Mouse (Mus musculus) kidney, embryonic 16.5 days (tissue): ENCODE data around the gene Adgrl2. TPM values are rescaled to one million over a fixed set of nuclear protein-coding genes. Genes with fewer than 3 reads are reported as not detected.
A peak's percentile ranks its signal among the peaks of the same experiment; 100 is the strongest.

Experiments used
- ATAC-seq: fragments of 200-750 bp; cut with Nextera tagmentation; 2 replicates; pipeline ENCODE4 v1.8.0; 2017; ENCODE audit warnings: moderate TSS enrichment; ENCODE audit not compliant: low FRiP score, low TSS enrichment
- H3K27ac ChIP-seq: fragments of 300-500 bp; sonication (generic); 2 replicates; pipeline ENCODE4 v1.5.1; 2014; ENCODE audit warnings: low read length
- H3K27me3 ChIP-seq: fragments of 300-500 bp; sonication (generic); 2 replicates; pipeline ENCODE4 v1.6.1; 2014; ENCODE audit warnings: low read length, control low read depth, mixed read lengths; ENCODE audit not compliant: insufficient read depth
- H3K36me3 ChIP-seq: fragments of 300-500 bp; sonication (generic); 2 replicates; pipeline ENCODE4 v1.6.1; 2014; ENCODE audit warnings: low read length, control low read depth, mixed read lengths; ENCODE audit not compliant: insufficient read depth
- H3K4me1 ChIP-seq: fragments of 300-500 bp; sonication (generic); 2 replicates; pipeline ENCODE4 v1.6.1; 2014; ENCODE audit warnings: low read length, control low read depth, mixed read lengths; ENCODE audit not compliant: insufficient read depth
- H3K4me2 ChIP-seq: fragments of 300-500 bp; sonication (generic); replicated peaks from 2 replicates; pipeline ENCODE4 v1.6.1; 2014; ENCODE audit warnings: low read depth, low read length
- H3K4me3 ChIP-seq: fragments of 300-500 bp; sonication (generic); 2 replicates; pipeline ENCODE4 v1.5.1; 2014; ENCODE audit warnings: mild to moderate bottlenecking, low read length
- H3K9ac ChIP-seq: fragments of 300-500 bp; sonication (generic); replicated peaks from 2 replicates; pipeline ENCODE4 v1.6.1; 2014; ENCODE audit warnings: low read length
- H3K9me3 ChIP-seq: fragments of 300-500 bp; sonication (generic); 2 replicates; pipeline ENCODE4 v1.6.1; 2016; ENCODE audit warnings: low read length, control low read depth
- WGBS: fragments of 180-500 bp; shearing (Covaris S2); extraction: QIAGEN DNeasy Blood & Tissue Kit; methylation state at CpG from one replicate; pipeline ENCODE4 v1.1.7; 2014; 5-methylcytosine and 5-hydroxymethylcytosine counted together
- polyA plus RNA-seq: library from polyadenylated mRNA; unstranded; fragments of >200 nt; fragmentation: Nextera tagmentation; extraction: Ambion mirVana; gene quantifications from 2 replicates; pipeline ENCODE4 v1.2.1, GENCODE M21; 2015

The Adgrl2 gene
- polyA plus RNA-seq, 1 experiment from 2014 or later = 49.9 TPM

DNA sequence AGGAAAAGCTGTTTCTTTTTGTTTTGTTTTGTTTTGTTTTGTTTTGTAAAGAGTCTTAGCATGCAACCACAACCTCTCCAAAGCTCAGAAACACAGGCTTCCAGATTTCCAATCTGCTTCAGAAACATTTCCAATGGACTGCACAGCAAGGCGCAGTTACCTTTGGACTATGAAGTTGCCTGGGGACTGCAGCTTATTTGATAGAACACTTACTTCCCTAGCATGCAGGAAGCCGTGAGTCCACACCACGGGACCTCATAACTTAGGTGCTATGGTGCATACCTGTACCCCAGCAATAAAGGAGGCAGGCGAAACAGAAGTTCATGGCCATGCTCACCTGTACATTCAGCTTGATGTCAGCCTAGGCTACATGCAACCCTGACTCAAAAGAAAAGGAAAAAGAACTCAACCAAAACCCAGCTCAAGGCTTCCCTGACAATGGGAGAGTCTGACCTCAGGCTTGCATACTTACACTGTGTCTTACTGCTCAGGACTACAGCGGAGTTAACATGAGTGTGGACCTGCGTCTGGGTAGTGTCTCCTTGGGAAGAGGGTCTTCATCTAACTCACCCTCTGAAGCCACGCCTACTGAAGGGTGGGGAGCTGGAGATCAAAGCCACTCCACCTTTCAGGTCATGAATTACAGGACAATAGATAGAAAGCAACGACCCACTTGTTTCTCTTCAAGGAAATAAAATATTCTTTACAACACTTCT is 91.7 kb downstream of the Adgrl2 start:
- Histone ChIP-seq H3K9me3 (no peaks in the 10 kb centered on the region), H3K4me1 (peaks cover 50% of the 10 kb centered on the region), H3K36me3 (no peaks in the 10 kb centered on the region), H3K27me3 (no peaks in the 10 kb centered on the region), H3K4me2 (no peak overlapping the region), H3K27ac (0 out of 2 replicates have a peak overlapping the region, but pooled peaks have one; percentile 36), H3K9ac (no peak overlapping the region), H3K4me3 (no peak overlapping the region)
- whole genome bisulfite sequencing = 51% methylated on average over 8 of the region's 8 CpGs
- ATAC-seq = peak; percentile 36; the same call in 1 of the 2 replicates

DNA sequence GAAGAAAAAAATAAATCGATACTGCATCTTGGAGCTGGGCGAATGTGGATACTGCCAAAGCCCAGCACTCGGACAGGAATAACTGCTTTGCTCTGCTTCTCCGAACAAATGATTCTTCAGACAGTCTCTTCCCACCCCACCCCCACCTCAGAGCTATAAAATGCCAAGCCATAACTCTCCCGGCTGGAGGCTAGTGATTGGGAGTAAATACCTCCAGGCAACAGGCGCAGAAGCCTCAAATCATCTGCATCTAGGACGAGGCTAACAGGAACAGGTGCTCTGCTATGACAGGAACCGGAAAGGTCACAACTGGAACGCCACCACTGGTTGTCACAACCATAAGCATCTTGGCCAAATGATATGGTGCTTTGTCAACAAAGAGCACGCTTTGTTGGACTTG is 94.1 kb downstream of the Adgrl2 start:
- Histone ChIP-seq H3K36me3 (no peaks in the 10 kb centered on the region), H3K27me3 (no peaks in the 10 kb centered on the region), H3K4me1 (peaks cover 50% of the 10 kb centered on the region), H3K4me2 (no peak overlapping the region), H3K9ac (no peak overlapping the region), H3K4me3 (no peak overlapping the region), H3K9me3 (no peaks in the 10 kb centered on the region), H3K27ac (no peak overlapping the region)
- 36% methylated on average over 10 of the region's 10 CpGs for WGBS
- no peak for ATAC-seq

DNA sequence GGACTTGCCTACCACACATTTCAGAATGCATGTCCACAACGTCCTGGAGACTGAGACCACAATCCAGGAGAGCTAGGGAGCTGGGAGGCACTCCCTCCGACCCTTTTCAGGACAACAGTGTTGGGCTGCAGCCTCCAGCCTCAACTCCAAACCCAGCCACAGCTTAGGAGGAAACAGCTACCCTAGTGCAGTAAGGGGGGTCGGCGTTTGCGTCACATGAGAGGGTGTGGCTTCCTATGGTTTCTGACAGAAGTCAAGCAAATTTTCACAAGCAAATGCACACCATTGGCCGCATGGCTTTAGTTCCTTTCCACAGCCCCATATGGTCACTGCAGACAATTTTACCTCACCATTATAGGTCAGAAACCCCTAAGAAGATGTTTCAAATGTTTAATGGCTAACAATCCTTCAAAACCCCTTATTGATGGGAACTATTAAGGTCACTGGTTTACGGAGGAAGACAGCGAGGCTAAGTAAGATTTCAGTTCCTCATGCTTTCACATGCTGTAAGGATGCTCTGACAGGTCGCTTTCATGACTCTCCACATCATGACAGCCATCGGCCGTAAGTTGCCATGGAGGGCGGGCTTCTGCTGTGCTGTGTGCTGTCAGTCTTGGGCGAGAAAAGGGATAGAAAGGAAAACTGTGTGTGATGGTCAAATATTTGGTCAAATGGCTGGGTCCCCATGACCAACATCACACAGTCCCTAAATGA is 94.8 kb downstream of the Adgrl2 start:
- Histone ChIP-seq H3K4me2 (no peak overlapping the region), H3K9ac (no peak overlapping the region), H3K36me3 (no peaks in the 10 kb centered on the region), H3K4me1 (peaks cover 44% of the 10 kb centered on the region), H3K9me3 (no peaks in the 10 kb centered on the region), H3K27me3 (no peaks in the 10 kb centered on the region), H3K27ac (no peak overlapping the region), H3K4me3 (no peak overlapping the region)
- no peak for ATAC-seq
- 72% methylated on average over 13 of the region's 13 CpGs for WGBS

DNA sequence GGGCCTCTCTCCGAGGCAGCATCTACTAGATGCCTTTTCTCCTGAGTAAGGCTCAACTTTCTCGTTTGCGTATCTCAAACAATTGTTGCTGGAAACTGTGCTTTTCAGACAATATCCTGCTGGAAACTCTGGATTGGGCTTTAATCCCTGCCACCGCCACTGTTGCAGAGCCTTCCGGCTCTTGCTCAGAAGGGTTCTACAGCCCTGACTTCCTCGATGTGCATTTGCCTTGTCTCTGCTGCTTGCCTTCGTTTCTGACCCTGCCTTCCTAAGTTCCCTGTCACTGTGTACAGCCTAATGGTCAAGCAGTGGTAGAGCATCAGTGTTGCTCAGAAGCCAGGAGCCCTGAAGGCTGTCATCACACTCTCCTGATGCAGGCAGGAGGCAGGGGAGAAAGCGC is 95.5 kb downstream of the Adgrl2 start:
- H3K9me3 ChIP-seq = no peaks in the 10 kb centered on the region
- WGBS = 83% methylated on average over 8 of the region's 8 CpGs
- H3K27me3 ChIP-seq = no peaks in the 10 kb centered on the region
- no peak overlapping the region for H3K4me2 ChIP-seq
- ATAC-seq = no peak
- no peak overlapping the region for H3K9ac ChIP-seq
- H3K4me1 ChIP-seq = peaks cover 37% of the 10 kb centered on the region
- H3K36me3 ChIP-seq = peaks cover 4% of the 10 kb centered on the region; the same call in 1 of the 2 replicates
- no peak overlapping the region for H3K27ac ChIP-seq
- no peak overlapping the region for H3K4me3 ChIP-seq

DNA sequence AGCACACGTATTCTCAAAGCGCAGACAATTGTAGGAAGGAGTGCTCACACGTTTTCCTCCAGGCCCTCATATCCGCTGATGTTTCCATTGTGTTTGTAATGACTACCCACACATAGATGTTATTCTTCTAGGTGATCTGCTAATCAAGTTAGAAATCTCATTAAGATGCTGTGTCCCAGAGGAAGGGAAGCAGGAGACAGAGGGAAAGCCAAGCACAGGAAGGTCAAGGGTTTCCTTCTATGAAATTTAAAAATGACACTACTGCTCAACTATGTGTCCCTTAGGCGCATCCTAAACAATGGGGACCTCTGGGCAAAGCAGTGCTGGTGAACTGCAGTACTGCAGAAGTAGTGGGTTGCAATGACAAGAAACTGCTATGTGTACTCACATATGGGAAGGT is 102.5 kb downstream of the Adgrl2 start:
- Histone ChIP-seq H3K36me3 (peaks cover 17% of the 10 kb centered on the region; the same call in 1 of the 2 replicates), H3K4me2 (no peak overlapping the region), H3K27ac (no peak overlapping the region), H3K9ac (no peak overlapping the region), H3K9me3 (no peaks in the 10 kb centered on the region), H3K4me1 (peaks cover 13% of the 10 kb centered on the region), H3K4me3 (no peak overlapping the region), H3K27me3 (no peaks in the 10 kb centered on the region)
- WGBS = 80% methylated on average over 5 of the region's 5 CpGs
- peak; percentile 43 for ATAC-seq

DNA sequence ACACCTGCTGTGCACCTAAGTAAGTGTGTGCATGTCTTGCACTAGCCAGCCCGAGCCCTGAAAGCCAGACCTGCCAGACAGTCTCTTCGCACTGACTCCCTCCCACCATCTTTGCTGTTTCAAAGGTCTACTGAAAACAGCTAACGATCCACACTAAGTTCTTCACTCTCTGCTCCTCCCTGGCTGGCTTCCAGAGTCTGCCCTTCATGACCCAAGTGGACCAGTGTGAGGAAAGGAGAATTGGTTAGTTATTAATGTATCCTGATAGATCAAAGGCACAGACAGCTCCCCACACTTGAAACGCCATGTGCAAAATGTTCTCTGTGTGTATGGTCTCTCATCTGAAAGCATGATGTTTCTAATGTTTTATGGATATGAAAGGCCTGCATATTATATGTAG is 103.4 kb downstream of the Adgrl2 start:
- no peak overlapping the region for H3K9ac ChIP-seq
- H3K27me3 ChIP-seq = no peaks in the 10 kb centered on the region
- peaks cover 17% of the 10 kb centered on the region; the same call in 1 of the 2 replicates for H3K36me3 ChIP-seq
- peak overlapping the region; percentile 14; the same call in 1 of the 2 replicates for H3K27ac ChIP-seq
- peaks cover 13% of the 10 kb centered on the region for H3K4me1 ChIP-seq
- ATAC-seq = peak; percentile 72
- 74% methylated on average over 4 of the region's 4 CpGs for WGBS
- H3K4me3 ChIP-seq = no peak overlapping the region
- no peaks in the 10 kb centered on the region for H3K9me3 ChIP-seq
- no peak overlapping the region for H3K4me2 ChIP-seq

DNA sequence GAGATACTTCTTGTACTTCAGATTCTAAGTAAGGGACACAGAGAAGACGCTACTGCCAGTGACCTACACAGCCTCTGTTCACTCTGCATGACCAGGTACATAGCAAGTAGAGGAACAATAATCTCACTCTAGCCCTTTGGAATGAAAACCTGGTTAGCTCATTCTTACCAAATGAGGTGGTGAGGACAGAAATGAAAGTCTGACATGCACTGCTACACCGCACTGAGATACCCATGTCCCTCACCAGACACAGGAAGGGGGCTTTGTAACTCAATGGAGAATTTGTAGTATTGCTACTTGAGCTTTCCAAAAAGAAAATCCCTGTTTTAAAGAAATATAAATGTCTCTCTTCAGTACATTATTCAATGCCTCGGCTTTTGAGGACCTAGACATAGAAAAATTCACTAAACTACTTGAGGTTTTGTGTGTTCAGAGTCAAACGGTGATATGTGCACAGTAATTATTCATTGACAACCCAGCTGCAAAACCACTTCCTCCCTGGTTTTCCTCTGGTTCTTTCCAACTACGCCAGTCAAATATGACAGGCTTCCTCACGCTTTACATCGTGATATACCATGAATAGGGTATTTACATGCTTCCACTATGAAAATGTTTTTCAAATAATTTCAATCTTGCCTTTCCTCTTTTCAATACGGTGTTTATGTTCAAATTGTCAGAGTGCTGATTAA is 104.2 kb downstream of the Adgrl2 start:
- WGBS = 72% methylated on average over 8 of the region's 8 CpGs
- Histone ChIP-seq H3K4me3 (no peak overlapping the region), H3K27me3 (no peaks in the 10 kb centered on the region), H3K36me3 (peaks cover 17% of the 10 kb centered on the region; the same call in 1 of the 2 replicates), H3K9ac (no peak overlapping the region), H3K9me3 (no peaks in the 10 kb centered on the region), H3K4me1 (peaks cover 13% of the 10 kb centered on the region), H3K27ac (no peak overlapping the region), H3K4me2 (no peak overlapping the region)
- ATAC-seq = no peak

DNA sequence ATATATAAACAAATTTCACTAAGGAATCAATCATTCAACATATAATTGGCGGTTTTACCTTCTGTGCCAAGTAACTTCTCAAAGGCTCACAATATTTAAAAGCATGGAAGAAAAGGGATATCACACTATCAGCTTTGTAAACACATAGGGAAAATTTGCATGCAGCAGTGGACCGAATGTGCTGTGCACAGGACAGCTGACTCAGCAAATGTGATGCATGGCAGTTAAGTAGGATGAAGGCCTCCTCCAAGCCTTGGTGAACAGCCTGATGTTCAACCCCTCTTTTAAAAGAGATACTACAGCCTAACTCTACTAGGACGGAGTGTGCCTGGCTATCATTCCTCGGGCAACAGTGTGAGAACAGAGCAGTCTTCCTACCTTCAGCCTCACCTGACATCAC is 105.2 kb downstream of the Adgrl2 start:
- no peak overlapping the region for H3K9ac ChIP-seq
- 71% methylated on average over 4 of the region's 4 CpGs for WGBS

DNA sequence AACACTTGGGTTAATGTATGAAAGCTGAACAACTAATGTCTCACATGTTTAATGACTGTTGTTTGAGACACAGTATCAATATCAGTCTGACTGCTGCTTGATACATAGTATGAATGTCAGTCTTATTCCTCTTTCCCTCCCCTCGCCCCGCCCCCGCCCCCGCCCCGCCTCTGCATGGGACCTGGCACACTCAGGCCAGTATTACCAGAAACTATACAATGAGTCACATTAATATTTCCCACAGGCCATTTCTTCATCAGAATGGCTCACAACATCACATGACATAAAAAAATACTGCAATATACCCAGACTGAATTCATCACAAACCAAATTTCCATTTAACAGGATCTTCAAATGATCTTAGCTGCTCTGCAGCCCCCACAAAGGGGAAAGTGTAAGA is 108.9 kb downstream of the Adgrl2 start:
- H3K4me2 ChIP-seq = no peak overlapping the region
- H3K9ac ChIP-seq = no peak overlapping the region
- 92% methylated on average over 5 of the region's 5 CpGs for WGBS
- H3K36me3 ChIP-seq = no peaks in the 10 kb centered on the region
- no peak for ATAC-seq
- H3K27me3 ChIP-seq = no peaks in the 10 kb centered on the region
- H3K4me3 ChIP-seq = no peak overlapping the region
- H3K4me1 ChIP-seq = no peaks in the 10 kb centered on the region
- no peak overlapping the region for H3K27ac ChIP-seq
- no peaks in the 10 kb centered on the region for H3K9me3 ChIP-seq

More for the DNA sequence above, 105.2 kb downstream of the Adgrl2 start:
- ATAC-seq = no peak
- Histone ChIP-seq H3K27ac (no peak overlapping the region), H3K9me3 (no peaks in the 10 kb centered on the region), H3K27me3 (no peaks in the 10 kb centered on the region), H3K4me2 (no peak overlapping the region), H3K36me3 (peaks cover 14% of the 10 kb centered on the region; the same call in 1 of the 2 replicates), H3K4me3 (no peak overlapping the region), H3K4me1 (peaks cover 13% of the 10 kb centered on the region)
